Mouse (Mus musculus): Measurements from ENCODE around the gene Igf1r. TPM values are rescaled to one million over a fixed set of nuclear protein-coding genes. Genes with fewer than 3 reads are reported as not detected.

Igf1r gene
- polyA plus RNA-seq, 2 experiments from 2014 or later, result 11.3 to 19.2 TPM

DNA sequence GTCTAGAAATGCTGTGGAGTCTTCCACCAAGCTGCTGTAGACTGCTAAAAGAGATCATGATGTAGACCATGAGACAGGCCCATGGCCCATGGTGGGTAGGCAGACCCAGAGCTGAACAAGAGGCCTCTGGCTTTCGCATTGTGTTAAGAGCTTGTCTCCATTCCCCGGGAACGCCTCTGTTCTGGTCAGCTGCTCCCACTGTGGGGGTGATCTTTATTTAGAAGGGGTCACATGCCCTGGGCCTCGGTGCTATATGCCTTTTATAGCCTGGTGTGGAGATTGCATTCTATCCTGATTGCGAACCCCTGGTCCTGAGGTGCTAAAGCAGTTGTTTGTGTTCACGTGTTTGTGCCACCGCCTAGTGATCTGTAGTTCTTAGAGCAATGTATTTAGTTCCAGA, 57.5 kb downstream of the Igf1r start:
- ATAC-seq, result no peak

DNA sequence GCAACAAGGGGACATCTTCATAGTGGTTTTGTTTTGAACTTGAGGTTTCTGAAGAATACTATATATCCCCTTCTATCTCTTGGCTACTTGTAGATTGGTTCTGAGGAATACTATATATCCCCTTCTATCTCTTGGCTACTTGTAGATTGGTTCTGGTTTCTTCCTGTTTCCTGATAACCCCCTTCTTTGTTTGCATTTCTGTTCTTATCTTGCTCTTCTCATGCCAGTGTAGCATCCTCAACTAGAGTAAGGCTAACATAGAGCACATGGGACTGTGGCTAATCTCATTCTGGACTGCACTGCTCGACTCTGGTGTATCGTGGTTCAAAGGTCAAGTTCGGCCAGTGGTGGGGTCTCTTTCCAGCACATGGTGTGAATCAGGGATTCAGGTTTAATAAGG, 58.2 kb downstream of the Igf1r start:
- ATAC-seq, result no peak

DNA sequence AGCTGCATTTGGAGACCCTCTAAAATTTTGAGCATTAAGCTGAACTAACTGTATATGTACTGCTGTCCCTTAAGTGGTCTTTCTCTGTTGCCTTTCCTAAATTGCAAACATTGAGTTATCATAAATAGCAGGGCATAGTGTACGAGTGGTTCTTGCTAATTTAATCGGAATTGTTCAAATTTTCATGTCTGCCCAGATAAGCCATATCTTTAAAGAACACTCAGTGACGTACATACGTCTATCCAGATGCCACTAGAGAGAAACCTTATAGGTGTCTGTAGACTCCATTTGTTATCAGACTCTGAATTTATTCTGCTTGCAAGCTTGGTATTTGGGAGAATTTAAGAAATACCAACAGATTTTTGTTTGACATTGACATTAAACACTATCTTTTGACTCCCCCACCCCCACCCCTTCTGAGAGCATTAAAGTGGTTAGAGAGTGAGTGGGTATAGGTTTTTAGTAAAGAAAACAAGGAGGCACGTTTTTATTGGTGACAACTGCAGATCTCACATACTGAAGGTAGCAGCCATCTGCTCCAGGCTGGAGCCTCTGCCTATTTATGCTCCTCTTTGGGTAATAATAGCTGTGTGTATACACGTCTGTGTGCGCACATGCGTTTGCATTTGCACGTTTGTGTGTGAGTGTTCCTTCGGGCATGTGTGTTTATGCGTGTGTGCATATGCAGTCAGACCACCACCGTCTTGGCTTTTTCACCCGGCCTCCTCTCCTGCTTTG, 58.9 kb downstream of the Igf1r start:
- no peak for ATAC-seq

DNA sequence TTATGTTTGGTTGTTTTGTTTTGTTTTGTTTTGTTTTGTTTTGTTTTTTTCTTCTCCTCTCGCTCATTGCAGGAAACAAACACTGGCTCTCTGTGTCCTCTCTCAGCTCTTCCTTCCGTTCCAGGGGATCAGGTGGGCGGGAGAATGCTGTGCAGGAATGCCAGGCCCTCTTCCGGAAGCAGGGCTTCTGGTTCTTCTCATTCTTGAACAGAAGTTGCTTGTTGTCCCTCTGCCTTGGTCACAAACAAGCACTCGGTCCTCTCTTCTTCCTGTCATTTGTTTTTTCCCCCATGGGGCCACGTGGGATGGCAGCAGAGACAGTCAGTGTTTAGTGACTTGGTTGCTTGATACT, 59.5 kb downstream of the Igf1r start:
- no peak for ATAC-seq

DNA sequence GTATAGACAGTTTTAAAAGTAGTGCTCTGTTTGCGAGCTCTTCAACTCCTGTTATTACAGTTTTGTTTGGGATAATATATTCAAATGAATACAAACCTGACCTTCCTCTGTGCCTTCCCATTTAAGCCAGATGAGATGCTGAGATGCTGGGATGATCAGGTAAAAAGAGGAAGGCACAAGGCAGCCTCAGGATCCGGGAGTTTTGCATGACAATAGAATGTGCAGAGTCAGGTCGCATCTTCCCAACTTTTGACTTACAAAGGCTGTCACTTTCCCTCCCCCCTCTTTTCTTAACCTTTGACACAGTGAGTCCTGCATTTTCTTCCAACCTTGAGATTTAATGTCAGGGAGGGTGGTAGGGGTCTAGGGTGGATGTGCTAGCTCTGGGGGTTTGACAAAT, 61.9 kb downstream of the Igf1r start:
- no peak for ATAC-seq

DNA sequence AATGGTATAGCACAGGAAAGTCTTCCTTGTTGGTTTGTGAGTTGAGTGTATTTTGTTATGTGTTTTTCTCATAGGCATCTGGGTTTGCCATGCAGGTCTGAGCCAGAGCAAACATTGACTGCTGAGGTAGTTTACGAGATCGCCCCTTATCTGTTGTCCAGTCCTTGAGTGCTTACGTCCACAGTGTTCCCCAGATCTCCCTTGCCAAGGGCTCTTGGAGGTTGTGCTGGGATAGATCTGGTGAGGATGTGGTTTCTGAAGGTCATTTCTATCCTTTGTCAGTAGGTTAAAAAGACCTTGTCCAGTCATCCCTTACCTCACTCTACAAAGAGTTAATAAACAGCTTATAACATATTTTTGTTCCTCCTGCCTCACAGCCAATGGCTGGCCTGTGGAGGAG, 62.8 kb downstream of the Igf1r start:
- no peak for ATAC-seq

DNA sequence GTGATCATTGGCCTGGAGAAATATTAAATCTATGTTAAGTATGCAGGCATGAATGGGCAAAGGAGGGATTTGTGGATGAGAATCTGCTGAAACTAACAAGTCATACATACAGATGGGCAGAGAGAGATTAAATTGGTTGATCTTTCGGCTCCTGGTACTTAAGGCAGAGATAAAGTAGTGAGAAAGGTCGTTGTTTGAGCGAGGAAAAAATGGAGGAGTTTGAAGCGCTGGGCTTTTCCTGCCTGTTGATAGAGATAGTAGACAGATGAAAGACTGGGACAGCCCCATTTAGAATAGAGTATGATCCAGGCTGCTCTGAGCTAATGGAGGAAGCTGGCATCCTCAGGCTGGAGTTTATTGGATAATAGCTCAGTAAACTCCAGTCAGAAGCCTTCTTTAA, 65.4 kb downstream of the Igf1r start:
- ATAC-seq, result no peak

DNA sequence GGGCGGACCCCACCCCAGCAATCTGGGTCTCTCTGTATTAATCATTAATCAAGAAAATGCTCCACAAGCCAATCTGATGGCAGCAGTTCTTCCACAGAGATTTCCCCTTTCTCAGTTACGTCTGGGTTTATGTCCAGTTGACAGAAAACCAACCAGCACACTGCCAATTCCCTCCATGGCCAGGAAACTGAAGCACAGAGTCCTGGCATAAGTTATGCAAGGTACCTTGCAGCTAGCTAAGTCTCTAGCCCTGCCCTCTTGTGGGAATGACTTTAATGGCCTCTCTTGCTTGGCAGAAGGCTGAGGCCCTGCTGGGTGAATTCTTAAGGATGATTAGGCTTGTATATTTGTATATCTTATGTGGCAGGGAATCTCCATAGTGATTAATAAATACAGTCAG, 67.9 kb downstream of the Igf1r start:
- ATAC-seq, result no peak

DNA sequence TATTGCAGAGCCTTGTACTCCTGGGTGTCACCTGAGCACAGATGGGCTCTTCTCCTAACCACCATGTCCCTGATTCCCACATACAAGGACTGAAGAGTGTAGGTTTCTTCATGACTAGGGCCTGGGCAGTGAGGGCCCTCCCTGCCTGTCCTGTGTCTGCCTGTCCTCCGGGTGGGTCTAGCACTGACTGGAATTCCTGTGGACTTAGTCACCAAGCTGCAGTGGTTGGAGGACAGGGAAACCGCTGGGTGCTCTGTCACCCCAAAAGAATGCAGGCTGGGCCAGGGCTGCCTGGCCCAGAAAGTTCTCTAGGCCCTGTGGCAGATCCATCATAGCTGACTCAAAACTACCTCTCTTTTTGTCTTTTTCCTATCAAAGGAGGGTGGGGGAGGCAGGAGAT, 69.1 kb downstream of the Igf1r start:
- ATAC-seq, result no peak

DNA sequence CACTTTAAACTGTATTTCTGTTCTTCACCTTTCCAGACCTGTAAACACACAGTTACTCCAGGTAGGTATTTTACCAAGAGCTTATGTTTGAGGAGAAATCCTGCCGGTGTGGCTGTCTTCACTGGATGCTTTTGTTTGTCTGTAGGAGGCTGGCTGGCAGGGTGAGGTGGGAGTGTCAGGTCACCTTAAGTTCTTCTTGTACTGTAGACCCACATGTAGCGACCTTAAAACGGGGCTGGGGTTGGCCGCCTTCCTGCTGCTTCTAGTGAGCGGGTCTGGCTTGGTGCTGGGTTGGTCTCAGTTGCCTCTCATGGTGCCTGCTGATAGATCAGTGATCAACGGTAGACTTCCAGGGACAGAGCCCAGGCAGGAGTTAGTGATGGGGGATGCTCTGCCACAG, 69.6 kb downstream of the Igf1r start:
- ATAC-seq, result no peak

DNA sequence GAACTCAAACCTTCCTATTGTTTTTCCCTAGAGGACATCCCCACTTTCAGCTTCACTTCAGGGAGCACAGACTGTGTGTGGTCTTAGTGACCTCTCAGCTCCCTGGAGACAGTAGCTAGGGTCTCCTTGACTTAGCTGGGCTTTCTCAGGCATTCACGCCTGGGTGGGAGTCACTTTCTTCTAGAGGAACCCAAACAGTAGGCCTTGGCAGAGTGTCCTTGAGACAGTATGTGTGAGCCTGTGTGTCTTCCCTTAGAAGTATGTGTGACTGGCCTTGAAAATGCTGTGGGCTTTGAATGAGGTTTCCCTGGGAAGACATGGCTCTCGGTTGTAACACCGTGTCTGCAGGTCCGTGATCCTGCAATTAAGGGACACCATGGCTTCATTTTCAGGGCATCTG, 71.3 kb downstream of the Igf1r start:
- ATAC-seq, result no peak

DNA sequence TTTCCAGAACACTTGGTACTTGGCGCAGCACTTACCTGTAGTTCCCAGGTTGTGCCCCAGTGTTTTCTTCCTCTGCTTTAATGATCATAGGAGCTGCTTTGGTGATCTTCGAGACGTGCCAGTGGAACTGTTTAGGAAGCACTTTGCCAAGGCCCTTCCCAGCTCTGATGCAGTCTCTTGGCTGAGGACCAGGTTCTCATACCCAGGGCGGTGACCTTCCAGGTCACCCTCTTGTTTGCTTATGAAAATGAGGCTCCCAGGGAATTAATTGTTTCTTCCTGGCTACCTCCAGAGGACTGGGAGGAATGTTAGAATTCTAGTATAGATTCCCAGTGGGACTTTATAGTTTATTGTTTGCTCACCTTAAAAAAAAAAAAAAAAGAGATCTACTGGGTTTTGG, 72.0 kb downstream of the Igf1r start:
- no peak for ATAC-seq

DNA sequence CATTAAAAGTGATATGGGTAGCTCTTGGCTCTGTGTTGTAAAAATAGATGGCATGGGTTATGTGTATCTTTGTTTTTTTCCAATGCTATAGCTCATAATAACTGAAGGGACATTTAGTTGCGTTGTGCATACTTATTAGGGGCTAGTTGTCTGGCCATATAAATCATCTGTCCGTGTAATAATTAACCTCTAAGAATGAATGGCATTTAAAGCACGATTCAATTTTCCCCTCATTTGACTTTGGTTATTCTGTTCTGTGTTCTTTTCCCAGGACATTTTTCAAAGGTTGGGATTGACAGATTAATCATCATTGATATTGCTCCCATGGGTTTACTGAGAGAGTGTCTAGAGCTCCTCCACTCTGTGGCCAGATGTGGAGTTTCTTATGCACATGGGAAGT, 72.8 kb downstream of the Igf1r start:
- no peak for ATAC-seq

DNA sequence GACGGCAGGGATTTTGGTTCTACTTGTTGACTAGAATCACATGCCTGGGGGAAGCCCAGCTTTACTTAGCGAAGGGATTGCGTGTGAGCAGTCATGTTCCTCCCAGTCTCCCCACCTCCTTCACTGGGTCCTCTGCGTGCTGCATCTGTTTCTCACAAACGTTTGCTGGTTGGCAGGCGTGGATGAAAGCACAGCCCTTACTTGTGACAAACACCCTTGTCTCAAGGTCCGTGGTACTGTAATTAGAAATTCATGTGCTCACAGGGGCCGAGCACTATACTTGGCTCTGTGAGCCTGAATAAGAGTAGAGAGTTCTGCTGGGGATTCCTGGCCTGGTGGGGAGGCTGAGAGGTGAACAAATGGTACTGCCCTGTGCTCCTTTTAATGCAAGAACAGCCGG, 73.4 kb downstream of the Igf1r start:
- no peak for ATAC-seq

DNA sequence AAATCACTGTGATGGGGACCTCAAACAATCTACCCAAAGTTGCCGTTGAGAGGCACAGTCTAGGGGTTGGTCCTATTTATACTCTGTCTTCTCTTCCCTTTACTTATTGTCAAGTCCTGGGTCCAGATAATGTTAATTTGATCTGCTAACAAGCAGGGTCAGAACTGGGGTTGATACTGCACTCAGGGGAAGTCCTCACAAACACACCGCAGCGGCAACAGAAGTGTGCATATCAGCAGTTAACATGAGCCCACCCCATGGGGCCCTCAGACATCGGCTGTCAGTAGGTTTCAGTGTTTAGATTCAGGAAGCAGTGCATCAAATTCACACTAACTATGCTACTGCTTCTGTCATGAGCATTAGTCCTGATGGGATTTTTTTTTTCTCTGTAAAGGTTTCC, 75.5 kb downstream of the Igf1r start:
- ATAC-seq, result no peak

DNA sequence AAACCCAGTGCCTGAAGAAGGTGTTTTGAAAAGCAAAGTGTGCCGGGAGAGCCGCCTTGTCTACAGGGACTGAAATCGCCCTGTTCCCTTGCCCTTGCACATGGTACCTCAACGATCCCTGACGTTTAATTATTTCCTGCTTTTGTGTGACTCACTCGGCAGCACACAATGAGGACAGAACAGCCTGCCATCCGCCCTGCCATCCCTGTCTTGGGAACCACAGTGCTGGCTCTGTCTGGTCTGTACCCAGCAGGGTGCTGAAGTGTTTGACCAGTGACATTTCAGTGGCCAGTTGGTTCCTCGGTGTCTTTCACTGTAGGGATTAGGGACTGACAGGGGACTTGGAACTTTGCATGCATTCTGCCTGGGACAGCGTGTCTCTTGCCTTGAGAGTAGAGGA, 78.2 kb downstream of the Igf1r start:
- no peak for ATAC-seq

DNA sequence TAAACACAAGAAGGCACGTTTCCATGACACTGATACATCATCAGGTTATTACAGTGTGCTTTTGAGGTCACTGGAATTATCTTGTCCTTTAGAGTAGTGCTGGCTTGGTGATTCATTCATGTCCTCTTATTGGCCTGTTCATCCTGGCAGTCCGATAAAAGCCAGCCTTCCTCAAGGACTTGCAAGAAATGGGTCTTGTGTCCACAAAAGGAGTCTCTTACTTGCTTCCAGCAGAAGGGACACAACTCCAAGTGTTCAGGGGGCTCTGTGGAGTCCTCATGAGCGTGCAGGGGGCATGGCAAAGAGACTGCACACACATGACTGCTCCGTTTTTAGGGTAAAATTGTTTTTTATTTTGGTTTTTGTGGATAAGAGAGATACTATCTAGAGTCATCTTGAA, 83.9 kb downstream of the Igf1r start:
- ATAC-seq, result no peak

DNA sequence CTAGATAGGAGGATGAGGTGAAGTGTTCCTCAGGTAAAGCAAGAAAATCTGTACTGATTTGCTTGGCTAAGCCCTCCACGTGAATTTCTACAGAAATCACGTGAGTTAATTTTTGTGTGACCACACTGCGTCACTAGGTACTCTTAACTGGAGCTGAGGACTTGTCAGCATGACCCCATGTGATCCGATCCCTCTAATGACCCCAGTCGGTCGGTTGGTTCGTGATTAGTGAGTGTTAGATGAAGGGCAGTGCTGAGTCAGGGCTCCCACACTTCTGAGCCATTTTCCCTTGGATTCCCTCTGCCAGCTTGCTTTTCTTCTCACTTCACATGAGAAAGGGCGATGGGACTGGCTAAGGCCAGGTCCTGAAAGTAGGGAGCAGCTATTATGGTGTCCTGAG, 86.2 kb downstream of the Igf1r start:
- no peak for ATAC-seq

DNA sequence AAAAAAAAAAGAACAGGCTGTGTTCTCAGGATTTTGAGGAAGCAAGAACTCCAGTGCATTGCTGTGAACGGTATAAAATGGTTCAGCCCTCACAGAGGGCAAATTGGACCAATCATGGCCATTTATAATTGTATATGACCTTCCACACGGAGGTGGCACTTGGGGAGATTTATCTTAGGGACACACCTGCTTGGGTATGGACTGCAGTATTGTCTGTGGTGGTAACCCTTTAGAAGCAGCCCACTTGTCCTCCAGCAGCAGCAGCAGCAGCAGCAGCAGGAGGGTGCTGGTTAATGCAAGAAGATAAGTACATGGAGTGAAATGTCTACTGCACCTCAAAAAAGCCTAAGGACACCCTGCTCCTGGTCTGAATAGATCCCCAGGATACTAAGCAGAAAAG, 86.9 kb downstream of the Igf1r start:
- ATAC-seq, result no peak

DNA sequence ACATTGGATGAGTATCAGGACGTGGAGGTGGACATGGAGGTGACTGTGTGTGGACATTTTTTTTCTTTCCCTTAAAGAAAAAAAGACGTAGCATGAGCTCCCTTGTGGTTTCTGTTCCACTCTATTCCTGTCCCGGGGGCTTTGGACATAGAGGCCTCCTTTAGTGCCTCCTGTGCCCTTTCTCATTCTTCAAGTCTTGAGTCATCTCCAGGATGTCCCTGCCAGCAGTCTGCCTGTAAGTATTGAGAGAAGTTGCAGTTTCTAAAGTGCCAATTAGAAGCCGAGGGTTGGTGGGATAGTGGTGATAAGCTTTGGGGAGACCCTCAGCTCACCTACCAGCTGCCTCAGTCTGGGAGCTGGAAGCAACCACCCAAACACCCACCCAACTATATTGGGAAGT, 92.0 kb downstream of the Igf1r start:
- no peak for ATAC-seq

DNA sequence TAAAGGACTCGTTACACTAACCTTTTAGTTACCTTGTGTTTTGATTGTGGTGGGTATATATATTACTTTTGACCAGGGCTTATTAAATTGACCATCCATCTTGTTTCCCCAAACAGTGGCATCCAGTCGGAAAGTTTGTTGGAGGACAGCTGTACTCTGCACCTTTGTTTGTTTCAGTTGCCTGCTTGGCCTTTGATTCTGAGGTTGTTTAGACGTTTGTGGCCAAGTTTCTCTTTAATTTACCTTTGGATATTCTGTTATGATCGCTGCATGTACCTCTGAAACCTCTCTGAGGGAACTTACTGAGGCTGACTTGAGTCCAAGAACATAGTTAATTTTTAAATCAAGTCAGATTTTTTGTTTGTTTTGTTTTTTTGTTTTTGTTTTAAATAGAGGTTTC, 94.5 kb downstream of the Igf1r start:
- ATAC-seq, result no peak

DNA sequence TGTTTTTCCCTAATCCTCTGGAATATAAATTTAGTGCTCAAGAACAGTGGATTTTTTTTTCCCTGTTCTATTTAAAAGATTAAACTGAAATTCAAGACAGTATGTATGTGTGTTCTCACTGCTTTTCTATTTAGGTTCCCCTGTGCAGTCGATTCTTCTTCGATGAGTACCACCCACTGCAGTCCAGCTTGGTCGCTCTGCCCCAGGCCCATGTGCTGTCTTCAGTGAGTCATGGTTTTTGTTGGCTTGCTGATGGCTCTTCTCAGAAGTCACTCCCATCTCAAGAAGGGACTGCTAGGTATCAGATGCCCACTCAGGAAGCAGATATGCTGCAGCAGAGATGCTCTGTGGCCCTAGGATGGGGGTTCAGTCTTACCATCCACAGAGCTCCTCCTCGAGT, 95.9 kb downstream of the Igf1r start:
- ATAC-seq, result no peak

DNA sequence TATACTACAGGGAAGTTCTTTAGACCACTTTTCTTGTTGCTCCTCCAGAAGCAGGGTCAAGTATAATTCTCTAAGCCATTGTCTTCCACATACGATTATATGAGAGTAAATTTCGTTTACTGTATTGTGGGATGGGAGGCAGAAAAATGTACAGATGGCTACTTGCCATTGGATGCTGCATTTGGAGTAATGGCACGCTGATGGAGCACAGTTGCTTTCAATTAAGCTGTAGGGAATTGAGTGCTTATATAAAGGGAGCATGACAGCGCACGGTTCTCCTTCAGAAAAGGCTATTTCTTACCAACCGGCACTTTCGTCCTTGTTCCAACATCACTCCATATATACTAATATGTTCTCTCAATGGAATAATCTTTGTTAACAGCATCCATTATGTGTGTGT, 96.4 kb downstream of the Igf1r start:
- no peak for ATAC-seq

DNA sequence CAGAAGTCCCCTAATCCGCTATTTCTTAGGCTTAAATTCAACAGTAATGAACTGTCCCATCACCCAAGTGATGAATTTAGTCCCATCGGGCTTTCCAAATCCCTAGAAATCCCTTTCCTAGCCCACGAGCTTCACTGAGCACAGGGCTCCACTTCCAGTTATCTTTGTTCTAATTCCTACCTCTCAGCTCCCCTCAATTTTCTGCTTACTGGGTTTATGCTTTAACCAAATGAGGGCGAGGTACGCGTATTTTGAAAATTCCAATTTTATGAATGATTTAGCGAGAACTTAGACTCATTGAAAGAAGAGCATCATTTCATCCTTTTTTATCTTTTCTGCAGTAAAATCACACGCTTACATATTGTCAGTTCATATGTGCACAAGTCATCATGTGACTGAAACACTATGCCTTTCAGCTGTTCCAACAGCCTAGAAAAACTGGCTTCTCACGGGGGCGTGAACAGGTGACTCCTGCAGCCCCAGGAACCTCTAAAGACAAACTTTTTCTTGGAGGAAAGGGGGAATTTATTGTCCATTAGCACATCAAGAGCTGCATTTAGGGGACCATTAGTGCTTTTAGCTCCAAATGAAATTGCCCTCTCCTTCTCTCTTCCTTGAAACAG, 100.5 kb downstream of the Igf1r start:
- ATAC-seq, result no peak

DNA sequence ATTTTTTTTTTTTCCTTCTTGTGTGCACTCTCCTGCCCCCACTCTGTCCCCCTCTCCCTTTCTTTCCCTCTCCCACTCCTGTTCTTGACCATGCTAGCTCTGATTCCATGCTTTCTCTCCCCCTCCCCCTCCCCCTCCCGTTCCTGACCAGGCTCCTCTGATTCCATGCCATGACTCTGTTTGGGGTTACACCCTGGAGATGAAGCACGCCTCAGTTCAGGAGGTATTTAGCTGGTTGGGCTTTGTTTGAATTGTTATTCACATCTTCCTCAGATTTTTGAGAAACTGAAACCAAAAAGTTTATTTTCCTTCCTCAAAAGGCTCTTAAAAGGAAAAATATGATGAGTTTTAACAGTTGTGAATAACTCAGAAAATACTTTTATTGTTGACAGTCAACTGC, 101.9 kb downstream of the Igf1r start:
- no peak for ATAC-seq

Measured in activated CD4-positive, CD25-positive, alpha-beta regulatory T cell, adult 4 months (primary cell).